Mouse (Mus musculus): ENCODE measurements around the gene Vps41. TPM values are rescaled to one million over a fixed set of nuclear protein-coding genes. Genes with fewer than 3 reads are reported as not detected.

Gene Vps41
- polyA plus RNA-seq (2015; fragmentation: Nextera tagmentation; extraction: Ambion mirVana): 24.9 and 27.3 TPM in 2 replicates

DNA sequence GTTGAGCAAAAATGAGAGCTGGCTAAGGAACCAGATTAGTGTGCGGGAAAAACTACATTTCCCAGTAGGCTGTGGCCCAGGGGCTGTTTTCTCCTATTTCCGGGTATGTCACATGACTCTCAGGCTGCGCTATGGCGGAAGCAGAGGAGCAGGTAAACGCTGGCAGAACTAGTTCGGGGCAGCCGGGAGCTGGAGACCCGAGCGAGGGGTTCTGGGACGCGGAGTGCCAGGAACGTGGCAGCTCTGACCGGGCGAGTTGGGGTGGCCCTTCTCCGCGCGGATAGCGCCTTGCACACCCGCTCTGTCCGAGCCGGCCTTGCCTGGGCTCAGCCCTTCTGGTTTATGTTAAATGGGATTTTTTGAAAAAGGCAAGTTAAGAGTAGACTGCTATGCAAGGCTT, at the start of gene Vps41:
TSS of gene Vps41 (plus strand) at position 102 of the 400 bp plus-strand sequence.

Other genes with a start within 250 kb of the Vps41 start
- 0.05 and 0.06 TPM in 2 replicates for gene Amph, start 230.9 kb downstream of the Vps41 start, polyA plus RNA-seq (2015; fragmentation: Nextera tagmentation; extraction: Ambion mirVana)

Data from spleen, postnatal 0 days (tissue).